Mouse (Mus musculus) heart, embryonic 10.5 days (tissue): ENCODE data around the gene Acsbg2. TPM values are rescaled to one million over a fixed set of nuclear protein-coding genes. Genes with fewer than 3 reads are reported as not detected.

Experiments
- DNase-seq: peaks from one replicate; pipeline ENCODE4 v3.0.0-alpha.2; 2017; ENCODE audit warnings: low spot score
- H3K27ac ChIP-seq: fragments of 300-500 bp; sonication (generic); 2 replicates; pipeline ENCODE4 v1.5.1; 2016; ENCODE audit warnings: mild to moderate bottlenecking
- H3K27me3 ChIP-seq: fragments of 300-500 bp; sonication (generic); 2 replicates; pipeline ENCODE4 v1.6.1; 2016; ENCODE audit warnings: mild to moderate bottlenecking; ENCODE audit not compliant: poor library complexity, insufficient read depth, severe bottlenecking
- H3K36me3 ChIP-seq: fragments of 300-500 bp; sonication (generic); 2 replicates; pipeline ENCODE4 v1.6.1; 2016; ENCODE audit warnings: mild to moderate bottlenecking, moderate library complexity
- H3K4me1 ChIP-seq: fragments of 300-500 bp; sonication (generic); 2 replicates; pipeline ENCODE4 v1.6.1; 2016; ENCODE audit warnings: mild to moderate bottlenecking
- H3K4me3 ChIP-seq: fragments of 300-500 bp; sonication (generic); 2 replicates; pipeline ENCODE4 v1.5.1; 2016; ENCODE audit warnings: mild to moderate bottlenecking, moderate library complexity
- H3K9me3 ChIP-seq: fragments of 300-500 bp; sonication (generic); 2 replicates; pipeline ENCODE4 v1.6.1; 2016; ENCODE audit warnings: mild to moderate bottlenecking, moderate library complexity
- WGBS: fragments of 180-500 bp; shearing (Covaris S2); methylation state at CpG from one replicate; pipeline ENCODE4 v1.1.7; 2016; 5-methylcytosine and 5-hydroxymethylcytosine counted together
- polyA plus RNA-seq: library from polyadenylated mRNA; unstranded; fragments of >200 nt; fragmentation: Nextera tagmentation; extraction: Ambion mirVana; gene quantifications from 2 replicates; pipeline ENCODE4 v1.2.1, GENCODE M21; 2016

Acsbg2 gene
- polyA plus RNA-seq, 1 experiment from 2014 or later: not detected

DNA sequence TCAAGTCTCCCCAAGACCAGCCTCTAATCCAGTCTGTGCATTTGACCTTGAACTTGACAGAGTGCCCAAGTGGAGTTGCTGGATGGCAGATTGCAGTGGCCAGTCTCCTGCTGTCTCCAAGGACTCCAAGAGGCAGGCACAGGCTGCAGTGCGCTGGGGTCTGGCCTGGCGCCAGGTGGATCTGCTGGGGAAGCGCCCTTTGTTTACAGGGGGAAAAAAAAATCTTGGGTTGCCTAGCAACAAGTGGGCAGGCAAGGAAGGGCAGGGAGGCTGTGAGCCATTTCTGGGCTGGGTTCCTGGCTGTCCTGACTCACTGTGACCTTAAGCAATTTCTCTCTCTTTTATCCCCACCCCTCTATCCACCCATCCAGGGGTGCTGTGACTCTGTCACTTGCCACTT lies 64.0 kb downstream of the Acsbg2 start:
- no peaks in the 10 kb centered on the region for H3K9me3 ChIP-seq
- peaks cover 29% of the 10 kb centered on the region for H3K27me3 ChIP-seq
- DNase-seq: peak; percentile 96
- H3K36me3 ChIP-seq: no peaks in the 10 kb centered on the region
- 0 out of 2 replicates have a peak overlapping the region, but pooled peaks have one; percentile 2 for H3K4me3 ChIP-seq
- 4% methylated on average over 3 of the region's 3 CpGs for WGBS
- H3K27ac ChIP-seq: peak overlapping the region; percentile 89
- H3K4me1 ChIP-seq: peaks cover 58% of the 10 kb centered on the region

DNA sequence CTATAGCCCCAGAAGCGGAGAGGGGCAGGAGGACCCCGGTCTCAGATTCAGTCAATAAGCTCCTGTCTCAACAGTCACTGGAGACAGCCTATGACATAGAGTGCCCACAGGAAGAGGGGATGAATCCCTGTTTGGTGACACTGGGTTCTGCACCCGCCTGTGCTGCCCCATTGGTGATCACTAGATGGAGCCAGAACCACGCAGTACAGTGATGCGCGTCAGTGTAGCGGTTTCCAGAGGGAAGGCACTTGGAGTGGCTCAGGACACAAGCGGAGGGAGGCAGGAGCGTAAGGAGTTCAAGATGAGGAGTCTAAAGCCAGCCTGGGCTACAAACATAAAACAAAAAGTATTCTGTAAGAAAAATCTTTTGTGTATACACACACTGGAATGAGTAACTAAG lies 65.7 kb downstream of the Acsbg2 start:
- WGBS: 8% methylated on average over 9 of the region's 9 CpGs
- Histone ChIP-seq H3K27ac (no peak overlapping the region), H3K27me3 (peaks cover 29% of the 10 kb centered on the region), H3K4me1 (peaks cover 44% of the 10 kb centered on the region), H3K36me3 (no peaks in the 10 kb centered on the region), H3K4me3 (no peak overlapping the region), H3K9me3 (no peaks in the 10 kb centered on the region)
- DNase-seq: peak; percentile 91

DNA sequence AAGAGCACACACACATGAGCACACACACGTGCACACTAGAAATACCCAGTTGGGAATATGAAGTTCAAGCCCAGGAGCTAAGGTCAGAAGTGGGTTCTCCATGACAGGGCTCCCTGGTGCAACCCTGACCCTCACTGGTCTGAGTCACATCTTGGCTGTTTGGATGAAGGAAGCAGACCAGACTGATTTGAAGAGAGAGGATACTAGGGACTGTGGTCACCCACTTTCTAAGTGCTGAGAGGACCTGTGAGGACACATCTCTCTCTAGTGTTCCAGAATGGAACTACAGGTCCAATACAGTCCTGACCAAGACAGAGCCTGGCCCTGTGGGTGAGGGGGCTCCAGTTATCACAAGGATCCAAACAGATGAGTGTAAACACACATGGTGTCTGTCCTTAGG lies 68.5 kb downstream of the Acsbg2 start:
- H3K36me3 ChIP-seq: peaks cover 4% of the 10 kb centered on the region; the same call in 1 of the 2 replicates
- H3K4me3 ChIP-seq: no peak overlapping the region
- H3K9me3 ChIP-seq: no peaks in the 10 kb centered on the region
- no peak for DNase-seq
- peaks cover 28% of the 10 kb centered on the region for H3K27me3 ChIP-seq
- 81% methylated on average over 1 of the region's 1 CpGs for WGBS
- no peak overlapping the region for H3K27ac ChIP-seq
- H3K4me1 ChIP-seq: peaks cover 26% of the 10 kb centered on the region

- Histone ChIP-seq H3K9me3 (no peaks in the 10 kb centered on the region), H3K27ac (no peak overlapping the region), H3K4me3 (no peak overlapping the region), H3K27me3 (peaks cover 28% of the 10 kb centered on the region), H3K36me3 (peaks cover 4% of the 10 kb centered on the region; the same call in 1 of the 2 replicates), H3K4me1 (peaks cover 18% of the 10 kb centered on the region)
- no peak for DNase-seq
- 78% methylated on average over 5 of the region's 5 CpGs for WGBS
These were observed 69.3 kb downstream of the Acsbg2 start for GRCm38 (mm10) chr17:56804952-56805351.

DNA sequence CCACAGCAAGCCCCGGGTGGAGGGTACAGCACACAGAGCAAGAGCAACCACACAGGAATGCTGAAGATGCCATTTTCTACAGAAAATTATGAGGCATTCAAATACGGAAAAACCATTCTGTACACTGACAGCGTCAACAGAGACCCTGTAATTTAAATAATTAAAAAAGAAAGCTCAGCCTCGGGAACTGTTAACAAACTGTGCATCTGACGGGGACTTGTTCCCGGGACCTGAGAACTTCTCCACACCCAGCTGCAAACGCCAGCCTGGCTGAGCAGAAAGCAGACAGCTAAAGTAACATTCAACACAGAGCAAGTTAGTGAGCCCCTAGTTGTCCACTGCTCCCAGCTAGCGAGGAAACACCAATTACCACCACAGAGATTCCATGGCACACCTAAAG lies 72.2 kb downstream of the Acsbg2 start:
- 72% methylated on average over 8 of the region's 8 CpGs for WGBS
- peaks cover 4% of the 10 kb centered on the region; the same call in 1 of the 2 replicates for H3K36me3 ChIP-seq

GRCm38 (mm10) chr17:56799276-56799675 lies 75.0 kb downstream of the Acsbg2 start:
- Histone ChIP-seq H3K9me3 (no peaks in the 10 kb centered on the region), H3K27me3 (peaks cover 9% of the 10 kb centered on the region; the same call in 1 of the 2 replicates), H3K36me3 (peaks cover 4% of the 10 kb centered on the region; the same call in 1 of the 2 replicates), H3K27ac (no peak overlapping the region), H3K4me3 (no peak overlapping the region), H3K4me1 (peaks cover 3% of the 10 kb centered on the region; the same call in 1 of the 2 replicates)
- no peak for DNase-seq
- 72% methylated on average over 3 of the region's 3 CpGs for WGBS

More for the DNA sequence above, 72.2 kb downstream of the Acsbg2 start:
- H3K4me3 ChIP-seq: no peak overlapping the region
- no peak overlapping the region for H3K27ac ChIP-seq
- H3K27me3 ChIP-seq: peaks cover 16% of the 10 kb centered on the region
- no peak for DNase-seq
- H3K4me1 ChIP-seq: peaks cover 3% of the 10 kb centered on the region; the same call in 1 of the 2 replicates
- no peaks in the 10 kb centered on the region for H3K9me3 ChIP-seq

GRCm38 (mm10) chr17:56793614-56794319 lies 80.5 kb downstream of the Acsbg2 start:
- Histone ChIP-seq H3K36me3 (no peaks in the 10 kb centered on the region), H3K4me3 (no peak overlapping the region), H3K4me1 (peaks cover 13% of the 10 kb centered on the region), H3K27me3 (no peaks in the 10 kb centered on the region), H3K9me3 (no peaks in the 10 kb centered on the region), H3K27ac (no peak overlapping the region)
- DNase-seq: no peak
- WGBS: 65% methylated on average over 6 of the region's 6 CpGs

Other genes with a start within 250 kb of the Acsbg2 start
- gene Lonp1, start 247.6 kb downstream of the Acsbg2 start, polyA plus RNA-seq: 58.9 and 65.1 TPM in 2 replicates
- gene Catsperd, start 246.3 kb downstream of the Acsbg2 start, polyA plus RNA-seq: 0.30 and 0.38 TPM in 2 replicates
- gene Ranbp3, start 201.2 kb downstream of the Acsbg2 start, polyA plus RNA-seq: 85.1 and 105 TPM in 2 replicates
- 518 and 632 TPM in 2 replicates for gene Ndufa11, start 156.7 kb downstream of the Acsbg2 start, polyA plus RNA-seq
- gene Vmac, start 156.4 kb downstream of the Acsbg2 start, polyA plus RNA-seq: 10.2 and 12.7 TPM in 2 replicates
- 3.3 and 7.4 TPM in 2 replicates for gene Nrtn, start 116.9 kb downstream of the Acsbg2 start, polyA plus RNA-seq
- 39.6 and 41.4 TPM in 2 replicates for gene Dus3l, start 109.7 kb downstream of the Acsbg2 start, polyA plus RNA-seq
- 1.3 and 2.1 TPM in 2 replicates for gene Prr22, start 104.2 kb downstream of the Acsbg2 start, polyA plus RNA-seq
- 4.0 and 4.8 TPM in 2 replicates for gene Rfx2, start 43.4 kb downstream of the Acsbg2 start, polyA plus RNA-seq
- 0.33 and 0.40 TPM in 2 replicates for gene 1700061G19Rik, start 1.0 kb upstream of the Acsbg2 start, polyA plus RNA-seq
- gene Mllt1, start 61.0 kb upstream of the Acsbg2 start, polyA plus RNA-seq: 42.3 and 46.0 TPM in 2 replicates
- not detected in 2 replicates for gene Acer1, start 107.7 kb upstream of the Acsbg2 start, polyA plus RNA-seq
- 144 and 165 TPM in 2 replicates for gene Clpp, start 115.9 kb upstream of the Acsbg2 start, polyA plus RNA-seq
- 49.6 and 59.7 TPM in 2 replicates for gene Alkbh7, start 122.9 kb upstream of the Acsbg2 start, polyA plus RNA-seq
- gene Pspn, start 125.6 kb upstream of the Acsbg2 start, polyA plus RNA-seq: 0.53 TPM in 1 of 2 replicates, not detected in the other
- 39.4 and 56.0 TPM in 2 replicates for gene Gtf2f1, start 136.8 kb upstream of the Acsbg2 start, polyA plus RNA-seq
- gene Gm17949, start 137.0 kb upstream of the Acsbg2 start, polyA plus RNA-seq: 0.12 and 0.36 TPM in 2 replicates
- 30.1 and 31.3 TPM in 2 replicates for gene Khsrp, start 157.1 kb upstream of the Acsbg2 start, polyA plus RNA-seq
- gene Slc25a41, start 167.2 kb upstream of the Acsbg2 start, polyA plus RNA-seq: not detected in 2 replicates
- gene Crb3, start 184.7 kb upstream of the Acsbg2 start, polyA plus RNA-seq: 0.65 and 3.6 TPM in 2 replicates
- gene Slc25a23, start 185.4 kb upstream of the Acsbg2 start, polyA plus RNA-seq: 8.6 and 8.7 TPM in 2 replicates
- gene Dennd1c, start 204.1 kb upstream of the Acsbg2 start, polyA plus RNA-seq: 0.68 and 2.2 TPM in 2 replicates
- gene Tubb4a, start 213.3 kb upstream of the Acsbg2 start, polyA plus RNA-seq: 9.1 and 14.7 TPM in 2 replicates
- 5.7 and 7.0 TPM in 2 replicates for gene Tnfsf9, start 230.9 kb upstream of the Acsbg2 start, polyA plus RNA-seq